Mouse (Mus musculus): Measurements from ENCODE around the gene AI837181. TPM values are rescaled to one million over a fixed set of nuclear protein-coding genes. Genes with fewer than 3 reads are reported as not detected.

The AI837181 gene
- polyA plus RNA-seq, 1 experiment from 2014 or later = 7.1 TPM

Other genes starting within 250 kb of the AI837181 start
- gene Pacs1, start 152.0 kb upstream of the AI837181 start, polyA plus RNA-seq (2015; fragmentation: Nextera tagmentation; extraction: Ambion mirVana) = 6.8 and 8.1 TPM in 2 replicates
- gene Sf3b2, start 129.7 kb upstream of the AI837181 start, polyA plus RNA-seq (2015; fragmentation: Nextera tagmentation; extraction: Ambion mirVana) = 103 TPM in 2 replicates
- gene Gal3st3, start 126.8 kb upstream of the AI837181 start, polyA plus RNA-seq (2015; fragmentation: Nextera tagmentation; extraction: Ambion mirVana) = 0.08 TPM in 1 of 2 replicates, not detected in the other
- gene Catsper1, start 89.4 kb upstream of the AI837181 start, polyA plus RNA-seq (2015; fragmentation: Nextera tagmentation; extraction: Ambion mirVana) = not detected in 2 replicates
- gene Cst6, start 75.6 kb upstream of the AI837181 start, polyA plus RNA-seq (2015; fragmentation: Nextera tagmentation; extraction: Ambion mirVana) = 0.57 TPM in 1 of 2 replicates, not detected in the other
- gene Eif1ad, start 58.4 kb upstream of the AI837181 start, polyA plus RNA-seq (2015; fragmentation: Nextera tagmentation; extraction: Ambion mirVana) = 22.4 and 23.5 TPM in 2 replicates
- gene Banf1, start 58.0 kb upstream of the AI837181 start, polyA plus RNA-seq (2015; fragmentation: Nextera tagmentation; extraction: Ambion mirVana) = 189 and 214 TPM in 2 replicates
- gene Sart1, start 36.4 kb upstream of the AI837181 start, polyA plus RNA-seq (2015; fragmentation: Nextera tagmentation; extraction: Ambion mirVana) = 23.8 and 25.8 TPM in 2 replicates
- 0.05 and 0.26 TPM in 2 replicates for gene Tsga10ip, start 22.6 kb upstream of the AI837181 start, polyA plus RNA-seq (2015; fragmentation: Nextera tagmentation; extraction: Ambion mirVana)
- gene Drap1, start 165 bp upstream of the AI837181 start, polyA plus RNA-seq (2015; fragmentation: Nextera tagmentation; extraction: Ambion mirVana) = 61.4 and 64.5 TPM in 2 replicates
- gene Fosl1, start 22.4 kb downstream of the AI837181 start, polyA plus RNA-seq (2015; fragmentation: Nextera tagmentation; extraction: Ambion mirVana) = not detected in 2 replicates
- 0.86 and 0.97 TPM in 2 replicates for gene Ccdc85b, start 32.8 kb downstream of the AI837181 start, polyA plus RNA-seq (2015; fragmentation: Nextera tagmentation; extraction: Ambion mirVana)
- 25.9 and 27.2 TPM in 2 replicates for gene Fibp, start 35.5 kb downstream of the AI837181 start, polyA plus RNA-seq (2015; fragmentation: Nextera tagmentation; extraction: Ambion mirVana)
- 0.36 and 0.58 TPM in 2 replicates for gene Ctsw, start 43.4 kb downstream of the AI837181 start, polyA plus RNA-seq (2015; fragmentation: Nextera tagmentation; extraction: Ambion mirVana)
- 13.5 and 15.8 TPM in 2 replicates for gene Efemp2, start 48.8 kb downstream of the AI837181 start, polyA plus RNA-seq (2015; fragmentation: Nextera tagmentation; extraction: Ambion mirVana)
- gene Mus81, start 63.3 kb downstream of the AI837181 start, polyA plus RNA-seq (2015; fragmentation: Nextera tagmentation; extraction: Ambion mirVana) = 12.7 and 15.6 TPM in 2 replicates
- 930 and 955 TPM in 2 replicates for gene Cfl1, start 65.3 kb downstream of the AI837181 start, polyA plus RNA-seq (2015; fragmentation: Nextera tagmentation; extraction: Ambion mirVana)
- gene 1700020D05Rik, start 78.6 kb downstream of the AI837181 start, polyA plus RNA-seq (2015; fragmentation: Nextera tagmentation; extraction: Ambion mirVana) = 0.09 and 0.14 TPM in 2 replicates
- 5.7 and 7.2 TPM in 2 replicates for gene Snx32, start 85.4 kb downstream of the AI837181 start, polyA plus RNA-seq (2015; fragmentation: Nextera tagmentation; extraction: Ambion mirVana)
- 0.04 and 0.31 TPM in 2 replicates for gene Ovol1, start 135.5 kb downstream of the AI837181 start, polyA plus RNA-seq (2015; fragmentation: Nextera tagmentation; extraction: Ambion mirVana)
- 3.5 and 4.4 TPM in 2 replicates for gene Ap5b1, start 142.9 kb downstream of the AI837181 start, polyA plus RNA-seq (2015; fragmentation: Nextera tagmentation; extraction: Ambion mirVana)
- 92.2 and 115 TPM in 2 replicates for gene Rnaseh2c, start 176.7 kb downstream of the AI837181 start, polyA plus RNA-seq (2015; fragmentation: Nextera tagmentation; extraction: Ambion mirVana)
- 15.9 and 16.4 TPM in 2 replicates for gene Kat5, start 185.1 kb downstream of the AI837181 start, polyA plus RNA-seq (2015; fragmentation: Nextera tagmentation; extraction: Ambion mirVana)
- 21.6 and 23.6 TPM in 2 replicates for gene Rela, start 212.3 kb downstream of the AI837181 start, polyA plus RNA-seq (2015; fragmentation: Nextera tagmentation; extraction: Ambion mirVana)
- 19.7 and 22.3 TPM in 2 replicates for gene Sipa1, start 238.6 kb downstream of the AI837181 start, polyA plus RNA-seq (2015; fragmentation: Nextera tagmentation; extraction: Ambion mirVana)